Mouse (Mus musculus) kidney, adult 11 months (tissue): Measurements from ENCODE around the gene Atxn1.

Source experiments
- DNase-seq: peaks from one replicate; pipeline ENCODE4 v3.0.0; 2022

Atxn1 gene

GRCm38 (mm10) chr13:45857416-45857815, 107.4 kb downstream of the Atxn1 start:
- no peak for DNase-seq

GRCm38 (mm10) chr13:45854531-45854930, 110.3 kb downstream of the Atxn1 start:
- DNase-seq = no peak

GRCm38 (mm10) chr13:45853691-45854090, 111.1 kb downstream of the Atxn1 start:
- DNase-seq = no peak

GRCm38 (mm10) chr13:45852288-45852687, 112.5 kb downstream of the Atxn1 start:
- no peak for DNase-seq

GRCm38 (mm10) chr13:45851746-45852145, 113.1 kb downstream of the Atxn1 start:
- DNase-seq = no peak

GRCm38 (mm10) chr13:45851156-45851555, 113.7 kb downstream of the Atxn1 start:
- DNase-seq = no peak

GRCm38 (mm10) chr13:45850181-45850974, 114.4 kb downstream of the Atxn1 start:
- DNase-seq = no peak

GRCm38 (mm10) chr13:45849145-45850023, 115.4 kb downstream of the Atxn1 start:
- DNase-seq = no peak

GRCm38 (mm10) chr13:45842511-45843055, 122.2 kb downstream of the Atxn1 start:
- no peak for DNase-seq

- DNase-seq = no peak
Observed at GRCm38 (mm10) chr13:45839901-45840300, 124.9 kb downstream of the Atxn1 start.

- DNase-seq = no peak
Observed at GRCm38 (mm10) chr13:45837609-45838220, 127.1 kb downstream of the Atxn1 start.

GRCm38 (mm10) chr13:45836377-45837054, 128.3 kb downstream of the Atxn1 start:
- DNase-seq = no peak

GRCm38 (mm10) chr13:45834300-45834699, 130.5 kb downstream of the Atxn1 start:
- no peak for DNase-seq

GRCm38 (mm10) chr13:45832695-45833350, 132.0 kb downstream of the Atxn1 start:
- no peak for DNase-seq

GRCm38 (mm10) chr13:45829341-45829936, 135.4 kb downstream of the Atxn1 start:
- DNase-seq = no peak

GRCm38 (mm10) chr13:45828035-45828434, 136.8 kb downstream of the Atxn1 start:
- no peak for DNase-seq

GRCm38 (mm10) chr13:45827619-45828018, 137.2 kb downstream of the Atxn1 start:
- no peak for DNase-seq

GRCm38 (mm10) chr13:45827046-45827596, 137.7 kb downstream of the Atxn1 start:
- DNase-seq = no peak

- DNase-seq = no peak
Observed at GRCm38 (mm10) chr13:45822491-45822829, 142.3 kb downstream of the Atxn1 start.

- DNase-seq = no peak
Observed at GRCm38 (mm10) chr13:45821764-45822490, 142.9 kb downstream of the Atxn1 start.
